Mouse (Mus musculus) adrenal gland, postnatal 14 days (tissue): Measurements from ENCODE around the gene Zfp697. TPM values are rescaled to one million over a fixed set of nuclear protein-coding genes. Genes with fewer than 3 reads are reported as not detected.
A peak's percentile ranks its signal among the peaks of the same experiment; 100 is the strongest.
"Not testable (repeated sequence)": the region's sequence is repeated elsewhere in the genome, so short reads cannot be mapped to it uniquely, and the experiment has no call there.

Experiments used
- DNase-seq: peaks from one replicate; pipeline ENCODE4 v3.0.0; 2021; ENCODE audit warnings: mixed read lengths
- total RNA-seq: library from RNA; stranded (reverse); gene quantifications from 2 replicates; pipeline ENCODE4 v1.2.3, GENCODE M21; 2021

The Zfp697 gene
- total RNA-seq, 1 experiment from 2014 or later = 3.4 TPM

- DNase-seq = not testable (repeated sequence)
These were observed 140.5 kb downstream of the Zfp697 start for GRCm38 (mm10) chr3:98522779-98523178.

GRCm38 (mm10) chr3:98524552-98524951 lies 142.3 kb downstream of the Zfp697 start:
- DNase-seq = not testable (repeated sequence)

- DNase-seq = not testable (repeated sequence)
These were observed 142.7 kb downstream of the Zfp697 start for GRCm38 (mm10) chr3:98524978-98525377.

GRCm38 (mm10) chr3:98547641-98548040 lies 165.4 kb downstream of the Zfp697 start:
- not testable (repeated sequence) for DNase-seq

- DNase-seq = not testable (repeated sequence)
These were observed 166.2 kb downstream of the Zfp697 start for GRCm38 (mm10) chr3:98548495-98548894.

- DNase-seq = not testable (repeated sequence)
These were observed 168.0 kb downstream of the Zfp697 start for GRCm38 (mm10) chr3:98550215-98550614.

GRCm38 (mm10) chr3:98550832-98551231 lies 168.6 kb downstream of the Zfp697 start:
- not testable (repeated sequence) for DNase-seq

- not testable (repeated sequence) for DNase-seq
These were observed 178.4 kb downstream of the Zfp697 start for GRCm38 (mm10) chr3:98560711-98561110.

GRCm38 (mm10) chr3:98563831-98564230 lies 181.6 kb downstream of the Zfp697 start:
- DNase-seq = not testable (repeated sequence)

GRCm38 (mm10) chr3:98564894-98565293 lies 182.6 kb downstream of the Zfp697 start:
- not testable (repeated sequence) for DNase-seq

- not testable (repeated sequence) for DNase-seq
These were observed 185.5 kb downstream of the Zfp697 start for GRCm38 (mm10) chr3:98567717-98568116.

- peak; percentile 43 for DNase-seq
These were observed 198.8 kb downstream of the Zfp697 start for GRCm38 (mm10) chr3:98581024-98581423.

- not testable (repeated sequence) for DNase-seq
These were observed 199.9 kb downstream of the Zfp697 start for GRCm38 (mm10) chr3:98582202-98582601.

- not testable (repeated sequence) for DNase-seq
These were observed 200.4 kb downstream of the Zfp697 start for GRCm38 (mm10) chr3:98582622-98583021.

- no peak for DNase-seq
These were observed 205.5 kb downstream of the Zfp697 start for GRCm38 (mm10) chr3:98587721-98588120.

GRCm38 (mm10) chr3:98588707-98589106 lies 206.4 kb downstream of the Zfp697 start, which contains the start of gene Gm10681:
Gene Gm10681 (minus strand): TSS chr3:98588807.
- no peak for DNase-seq

- not testable (repeated sequence) for DNase-seq
These were observed 231.3 kb downstream of the Zfp697 start for GRCm38 (mm10) chr3:98613540-98613939.

GRCm38 (mm10) chr3:98613963-98614362 lies 231.7 kb downstream of the Zfp697 start:
- no peak for DNase-seq

GRCm38 (mm10) chr3:98614406-98614927 lies 232.2 kb downstream of the Zfp697 start:
- DNase-seq = not testable (repeated sequence)

GRCm38 (mm10) chr3:98616244-98616643 lies 234.0 kb downstream of the Zfp697 start:
- DNase-seq = not testable (repeated sequence)

GRCm38 (mm10) chr3:98616786-98617185 lies 234.5 kb downstream of the Zfp697 start:
- DNase-seq = not testable (repeated sequence)

GRCm38 (mm10) chr3:98629633-98630032 lies 247.4 kb downstream of the Zfp697 start:
- no peak for DNase-seq

- DNase-seq = no peak
These were observed 247.9 kb downstream of the Zfp697 start, which contains the start of gene Hsd3b5 for GRCm38 (mm10) chr3:98630152-98630551. Gene Hsd3b5 (minus strand): TSS chr3:98630252.

GRCm38 (mm10) chr3:98635145-98635544 lies 252.9 kb downstream of the Zfp697 start:
- no peak for DNase-seq
